Mouse (Mus musculus) spleen, adult 2 months (tissue): ENCODE results near the gene Gss.

Source experiments
- CTCF ChIP-seq: fragments of 200-500 bp; IDR thresholded peaks from 2 replicates; pipeline ENCODE4 v1.5.1; 2011; ENCODE audit warnings: mild to moderate bottlenecking, inconsistent platforms; ENCODE audit not compliant: insufficient read depth, insufficient read length, insufficient replicate concordance; ENCODE audit errors: extremely low read depth
- POLR2A ChIP-seq: fragments of 200-500 bp; IDR thresholded peaks from 2 replicates; pipeline ENCODE4 v1.6.1; 2011; ENCODE audit warnings: low read depth, low read length, inconsistent platforms

DNA sequence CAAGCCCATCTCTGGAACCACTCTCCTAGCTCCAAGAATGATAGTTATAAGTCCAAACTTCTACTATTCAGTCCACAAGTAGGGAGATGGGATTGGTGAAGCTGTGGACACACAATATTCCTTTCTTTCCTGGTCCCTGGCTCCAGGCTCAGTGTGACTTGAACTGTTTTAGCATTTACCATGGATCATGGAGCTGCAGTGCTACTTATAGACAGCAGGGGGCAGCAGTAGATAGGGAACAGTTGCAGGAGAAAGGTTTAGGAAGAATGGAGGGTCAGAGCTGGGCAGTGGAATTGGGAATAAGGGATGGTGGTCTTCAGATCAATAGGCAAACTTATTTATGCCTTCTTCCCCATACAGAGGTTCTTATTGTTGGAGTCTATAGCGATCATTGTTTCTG lies 76.7 kb downstream of the Gss start:
- peak; percentile 59; the same call in 1 of the 2 replicates for TF ChIP-seq CTCF
- no peak for TF ChIP-seq POLR2A
